Mouse (Mus musculus) limb, embryonic 13.5 days (tissue): ENCODE data around the gene Gpr152. TPM values are rescaled to one million over a fixed set of nuclear protein-coding genes. Genes with fewer than 3 reads are reported as not detected.
A peak's percentile ranks its signal among the peaks of the same experiment; 100 is the strongest.

Source experiments
- ATAC-seq: fragments of 200-750 bp; cut with Nextera tagmentation; 2 replicates; pipeline ENCODE4 v1.8.0; 2017; ENCODE audit warnings: low read depth, moderate number of reproducible peaks, moderate TSS enrichment; ENCODE audit not compliant: low FRiP score
- H3K27ac ChIP-seq: fragments of 300-500 bp; sonication (generic); 2 replicates; pipeline ENCODE4 v1.5.1; 2015; ENCODE audit warnings: inconsistent platforms, mild to moderate bottlenecking, moderate library complexity
- H3K27me3 ChIP-seq: fragments of 300-500 bp; sonication (generic); 2 replicates; pipeline ENCODE4 v1.6.1; 2015; ENCODE audit warnings: mild to moderate bottlenecking, inconsistent platforms
- H3K36me3 ChIP-seq: fragments of 300-500 bp; sonication (generic); 2 replicates; pipeline ENCODE4 v1.6.1; 2015; ENCODE audit warnings: inconsistent platforms, mild to moderate bottlenecking, moderate library complexity
- H3K4me1 ChIP-seq: fragments of 300-500 bp; sonication (generic); 2 replicates; pipeline ENCODE4 v1.6.1; 2015; ENCODE audit warnings: inconsistent platforms
- H3K4me2 ChIP-seq: fragments of 300-500 bp; sonication (generic); replicated peaks from 2 replicates; pipeline ENCODE4 v1.6.1; 2015; ENCODE audit warnings: inconsistent platforms, mild to moderate bottlenecking, moderate library complexity
- H3K4me3 ChIP-seq: fragments of 300-500 bp; sonication (generic); 2 replicates; pipeline ENCODE4 v1.5.1; 2015; ENCODE audit warnings: moderate library complexity, mild to moderate bottlenecking, inconsistent platforms
- H3K9ac ChIP-seq: fragments of 300-500 bp; sonication (generic); 2 replicates; pipeline ENCODE4 v1.6.1; 2015; ENCODE audit warnings: mild to moderate bottlenecking, inconsistent platforms
- H3K9me3 ChIP-seq: fragments of 300-500 bp; sonication (generic); 2 replicates; pipeline ENCODE4 v1.6.1; 2016; ENCODE audit warnings: inconsistent platforms
- WGBS: fragments of 180-500 bp; shearing (Covaris S2); methylation state at CpG from one replicate; pipeline ENCODE4 v1.1.7; 2015; 5-methylcytosine and 5-hydroxymethylcytosine counted together
- polyA plus RNA-seq: library from polyadenylated mRNA; unstranded; fragments of >200 nt; fragmentation: Nextera tagmentation; extraction: Ambion mirVana; gene quantifications from 2 replicates; pipeline ENCODE4 v1.2.1, GENCODE M21; 2015

The Gpr152 gene
- polyA plus RNA-seq, 1 experiment from 2014 or later = not detected

DNA sequence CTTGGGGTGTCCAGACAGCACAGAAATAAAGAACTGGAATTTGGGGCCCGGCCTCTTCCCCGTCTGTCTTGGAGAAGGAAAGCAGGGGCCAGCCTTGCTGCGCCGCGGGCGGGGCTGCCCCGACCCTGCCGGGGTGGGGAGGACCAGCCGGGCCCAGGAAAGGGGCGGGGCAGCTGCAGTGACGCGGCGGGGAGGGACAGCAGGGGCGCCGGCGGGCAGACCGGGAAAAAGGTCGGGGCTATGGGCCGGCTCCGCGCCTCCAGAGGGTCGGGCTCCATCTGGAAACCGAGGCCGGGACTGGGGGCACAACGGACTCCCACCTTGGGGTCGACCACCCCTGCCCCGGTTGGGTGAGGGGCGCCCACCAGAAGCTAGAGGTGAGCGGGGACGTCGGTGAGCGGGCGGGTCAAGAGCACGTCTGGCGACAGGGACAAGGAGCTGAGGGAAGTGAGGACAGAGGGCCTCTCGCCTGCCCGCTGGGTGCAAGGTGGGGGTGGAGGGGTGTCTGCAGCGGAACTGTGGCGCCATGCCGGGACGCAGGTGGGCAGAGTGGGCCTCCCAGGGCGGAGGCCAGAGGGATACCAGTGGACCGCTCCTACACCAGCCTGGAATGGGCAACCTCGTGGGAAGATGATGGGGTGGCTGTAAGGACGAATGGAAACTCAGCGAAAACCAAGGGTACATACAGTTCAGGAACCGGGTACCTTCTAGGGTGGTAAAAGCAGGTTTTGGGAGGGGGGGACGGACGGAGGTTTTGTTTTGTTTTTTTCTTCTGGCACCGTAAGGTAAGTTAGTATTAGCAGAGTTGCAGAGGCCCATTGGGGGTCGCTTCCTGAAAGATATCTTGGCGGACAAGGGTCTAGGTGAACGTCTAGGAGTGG, 39.5 kb upstream of the Gpr152 start, which contains the start of gene Pitpnm1:
Gene Pitpnm1 (plus strand): TSS at position 162 of the 881 bp plus-strand sequence.
- ATAC-seq = no peak
- Histone ChIP-seq H3K4me1 (peaks cover 49% of the 10 kb centered on the region), H3K9me3 (no peaks in the 10 kb centered on the region), H3K27me3 (peaks cover 45% of the 10 kb centered on the region), H3K4me2 (peak within 1 kb of the TSS; percentile 95), H3K9ac (peak within 1 kb of the TSS; percentile 66), H3K36me3 (no peaks in the 10 kb centered on the region), H3K4me3 (peak within 1 kb of the TSS; percentile 49), H3K27ac (no peak within 1 kb of the TSS)
- WGBS = under 1% methylated on average over 46 of the region's 53 CpGs

DNA sequence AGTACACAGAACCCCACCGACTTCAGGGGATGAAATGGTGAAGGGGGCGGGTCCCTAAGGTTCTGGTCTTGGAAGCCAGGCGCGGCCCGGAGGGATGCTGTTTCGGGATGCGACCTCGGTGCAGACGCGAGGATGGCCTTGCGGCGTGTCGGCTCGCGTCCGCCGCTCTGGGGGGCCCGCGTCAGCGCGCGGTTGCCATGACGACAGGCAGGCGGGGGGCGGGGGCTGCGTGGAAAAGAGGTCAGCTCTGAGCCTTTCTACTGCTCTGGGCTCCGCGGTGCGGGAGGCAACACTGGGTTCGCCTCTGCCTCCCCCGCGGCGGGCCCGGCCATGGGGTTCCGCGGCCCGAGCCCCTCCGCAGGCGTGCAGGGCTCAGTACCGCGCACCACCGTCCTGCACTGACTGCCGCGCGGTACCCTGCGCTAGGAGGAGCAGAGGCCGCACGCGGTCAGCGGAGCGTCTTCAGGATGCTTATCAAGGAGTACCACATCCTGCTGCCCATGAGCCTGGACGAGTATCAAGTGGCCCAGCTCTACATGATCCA, 38.8 kb upstream of the Gpr152 start:
- no peak overlapping the region for H3K27ac ChIP-seq
- H3K9me3 ChIP-seq = no peaks in the 10 kb centered on the region
- no peaks in the 10 kb centered on the region; the same call in 1 of the 2 replicates for H3K36me3 ChIP-seq
- peaks cover 49% of the 10 kb centered on the region for H3K4me1 ChIP-seq
- peak overlapping the region; percentile 66 for H3K9ac ChIP-seq
- H3K4me3 ChIP-seq = peak overlapping the region; percentile 49
- ATAC-seq = no peak
- H3K27me3 ChIP-seq = peaks cover 45% of the 10 kb centered on the region
- under 1% methylated on average over 51 of the region's 52 CpGs for WGBS
- H3K4me2 ChIP-seq = peak overlapping the region; percentile 95

DNA sequence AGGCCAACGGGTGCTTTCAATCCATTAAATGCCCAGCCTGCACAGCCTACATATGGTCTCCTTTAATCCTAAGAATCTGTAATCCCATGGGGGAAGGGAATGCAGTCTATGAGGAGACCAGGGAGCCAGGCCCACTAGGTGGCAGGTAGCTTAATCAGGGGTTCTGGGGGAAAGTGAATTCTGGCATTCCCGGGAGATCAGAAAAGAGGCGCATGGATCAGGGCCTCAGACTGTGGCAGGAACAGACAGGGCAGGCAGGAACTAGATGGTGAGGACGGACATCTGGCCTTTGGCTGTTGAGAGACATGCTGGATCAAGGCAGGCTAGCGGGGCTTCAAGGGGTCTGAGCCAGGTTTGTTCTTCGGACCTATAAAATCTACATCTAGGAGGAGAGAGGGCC, 38.1 kb upstream of the Gpr152 start:
- Histone ChIP-seq H3K36me3 (no peaks in the 10 kb centered on the region; the same call in 1 of the 2 replicates), H3K27me3 (peaks cover 45% of the 10 kb centered on the region), H3K27ac (no peak overlapping the region), H3K4me2 (peak overlapping the region; percentile 95), H3K4me3 (peak overlapping the region; percentile 49), H3K9me3 (no peaks in the 10 kb centered on the region), H3K4me1 (peaks cover 42% of the 10 kb centered on the region), H3K9ac (peak overlapping the region; percentile 66; the same call in 1 of the 2 replicates)
- ATAC-seq = no peak
- 56% methylated on average over 6 of the region's 6 CpGs for WGBS

DNA sequence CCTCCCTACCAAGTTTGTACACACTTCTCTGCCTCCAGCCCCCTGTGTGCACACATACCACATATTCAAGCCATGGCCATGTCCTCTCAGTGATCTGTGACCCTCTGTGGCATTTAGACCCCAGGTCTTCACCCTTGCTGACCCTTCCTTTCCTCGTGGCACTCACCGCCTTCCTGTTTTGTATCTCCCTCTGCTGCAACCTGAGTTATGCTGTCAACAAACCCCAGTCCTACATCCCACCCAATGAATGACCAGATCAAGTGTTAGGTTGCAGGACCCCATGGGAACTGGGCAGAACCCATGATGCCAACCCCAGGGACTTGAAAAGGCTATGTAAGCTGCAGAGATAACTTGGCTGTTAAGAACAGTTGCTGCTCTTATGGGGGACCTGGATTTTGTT, 37.5 kb upstream of the Gpr152 start:
- WGBS = 87% methylated on average over 2 of the region's 2 CpGs
- no peak overlapping the region for H3K27ac ChIP-seq

DNA sequence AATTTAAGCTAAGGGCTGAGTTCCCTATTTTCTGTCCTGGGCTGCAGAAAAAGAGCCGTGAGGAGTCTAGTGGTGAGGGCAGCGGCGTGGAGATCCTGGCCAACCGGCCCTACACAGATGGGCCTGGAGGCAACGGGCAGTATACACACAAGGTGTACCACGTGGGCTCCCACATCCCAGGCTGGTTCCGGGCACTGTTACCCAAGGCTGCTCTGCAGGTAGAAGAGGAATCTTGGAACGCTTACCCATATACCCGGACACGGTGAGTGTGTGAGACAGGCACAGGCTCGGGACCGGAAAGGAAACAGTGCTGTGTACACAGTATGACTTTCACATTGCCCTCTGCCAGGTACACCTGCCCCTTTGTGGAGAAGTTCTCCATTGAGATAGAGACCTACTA, 37.0 kb upstream of the Gpr152 start:
- H3K27me3 ChIP-seq = peaks cover 45% of the 10 kb centered on the region
- ATAC-seq = no peak
- peaks cover 37% of the 10 kb centered on the region for H3K4me1 ChIP-seq
- no peak overlapping the region for H3K4me2 ChIP-seq
- no peaks in the 10 kb centered on the region; the same call in 1 of the 2 replicates for H3K36me3 ChIP-seq
- no peak overlapping the region for H3K4me3 ChIP-seq
- WGBS = 90% methylated on average over 12 of the region's 12 CpGs
- no peak overlapping the region for H3K27ac ChIP-seq
- no peaks in the 10 kb centered on the region for H3K9me3 ChIP-seq
- H3K9ac ChIP-seq = no peak overlapping the region

More for the DNA sequence above, 37.5 kb upstream of the Gpr152 start:
- Histone ChIP-seq H3K36me3 (no peaks in the 10 kb centered on the region; the same call in 1 of the 2 replicates), H3K4me2 (no peak overlapping the region), H3K4me1 (peaks cover 41% of the 10 kb centered on the region), H3K9ac (no peak overlapping the region), H3K4me3 (no peak overlapping the region), H3K27me3 (peaks cover 45% of the 10 kb centered on the region), H3K9me3 (no peaks in the 10 kb centered on the region)
- ATAC-seq = no peak

DNA sequence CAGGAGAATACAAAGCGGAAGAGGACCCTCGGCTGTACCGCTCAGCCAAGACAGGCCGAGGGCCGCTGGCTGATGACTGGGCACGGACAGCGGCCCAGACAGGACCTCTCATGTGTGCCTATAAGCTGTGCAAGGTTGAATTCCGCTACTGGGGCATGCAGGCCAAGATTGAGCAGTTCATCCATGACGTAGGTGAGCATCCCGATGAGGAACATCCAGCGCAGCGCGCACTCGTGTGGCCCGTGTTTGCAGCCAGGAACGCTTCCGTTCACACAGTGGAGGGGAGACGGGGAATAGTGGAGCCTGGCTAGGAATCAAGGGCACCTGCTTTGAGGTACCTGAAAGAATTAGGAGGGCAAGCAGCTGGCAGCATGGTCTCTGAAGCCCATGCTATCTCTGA, 36.3 kb upstream of the Gpr152 start:
- no peak for ATAC-seq
- 92% methylated on average over 18 of the region's 18 CpGs for WGBS

DNA sequence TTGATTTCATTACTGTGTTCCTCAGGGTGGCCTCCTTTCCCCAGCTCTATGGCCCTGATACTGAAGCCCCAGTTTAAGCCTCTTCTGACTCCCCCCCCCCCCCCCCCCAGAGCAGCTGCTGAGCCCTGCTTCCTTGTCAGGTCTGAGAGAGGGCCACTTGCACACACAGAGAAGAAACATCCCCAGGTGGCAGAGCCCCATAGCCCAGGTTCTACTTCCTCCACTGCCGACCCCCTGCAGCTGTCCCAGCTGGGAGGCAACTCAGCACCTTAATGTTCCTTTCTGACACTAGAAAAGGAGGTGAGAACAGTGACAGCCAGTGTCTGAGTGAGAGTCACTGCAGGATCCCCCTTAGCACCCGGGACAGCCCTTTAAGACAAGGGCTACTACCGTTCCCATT, 35.8 kb upstream of the Gpr152 start:
- Histone ChIP-seq H3K27ac (no peak overlapping the region), H3K27me3 (peaks cover 45% of the 10 kb centered on the region), H3K9ac (no peak overlapping the region), H3K4me1 (peaks cover 28% of the 10 kb centered on the region), H3K9me3 (no peaks in the 10 kb centered on the region), H3K36me3 (no peaks in the 10 kb centered on the region; the same call in 1 of the 2 replicates), H3K4me3 (no peak overlapping the region), H3K4me2 (no peak overlapping the region)
- 80% methylated on average over 3 of the region's 3 CpGs for whole genome bisulfite sequencing
- ATAC-seq = no peak

More for the DNA sequence above, 36.3 kb upstream of the Gpr152 start:
- Histone ChIP-seq H3K27me3 (peaks cover 45% of the 10 kb centered on the region), H3K27ac (no peak overlapping the region), H3K4me2 (no peak overlapping the region), H3K36me3 (no peaks in the 10 kb centered on the region; the same call in 1 of the 2 replicates), H3K9ac (no peak overlapping the region), H3K9me3 (no peaks in the 10 kb centered on the region), H3K4me3 (no peak overlapping the region), H3K4me1 (peaks cover 32% of the 10 kb centered on the region)

DNA sequence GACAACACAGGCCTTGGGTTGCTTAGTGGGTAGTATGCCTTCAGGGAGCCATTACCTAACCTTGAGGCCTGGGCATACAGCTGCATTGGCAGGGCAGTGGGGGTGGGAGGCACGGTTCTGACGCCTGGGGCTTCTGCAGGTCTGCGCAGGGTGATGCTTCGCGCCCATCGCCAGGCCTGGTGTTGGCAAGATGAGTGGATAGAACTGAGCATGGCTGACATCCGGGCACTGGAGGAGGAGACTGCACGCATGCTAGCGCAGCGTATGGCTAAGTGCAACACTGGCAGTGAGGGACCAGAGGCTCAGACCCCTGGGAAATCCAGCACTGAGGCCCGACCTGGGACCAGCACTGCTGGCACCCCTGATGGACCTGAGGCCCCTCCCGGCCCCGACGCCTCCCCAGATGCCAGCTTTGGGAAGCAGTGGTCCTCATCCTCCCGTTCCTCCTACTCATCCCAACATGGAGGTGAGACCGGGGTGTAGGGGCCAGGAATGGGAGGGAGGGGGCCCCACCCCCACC, 34.9 kb upstream of the Gpr152 start:
- WGBS = 90% methylated on average over 16 of the region's 16 CpGs
- peaks cover 20% of the 10 kb centered on the region for H3K4me1 ChIP-seq
- H3K4me2 ChIP-seq = no peak overlapping the region
- H3K4me3 ChIP-seq = no peak overlapping the region
- H3K27ac ChIP-seq = no peak overlapping the region
- no peak for ATAC-seq
- H3K27me3 ChIP-seq = peaks cover 38% of the 10 kb centered on the region
- H3K9me3 ChIP-seq = no peaks in the 10 kb centered on the region
- no peaks in the 10 kb centered on the region; the same call in 1 of the 2 replicates for H3K36me3 ChIP-seq
- no peak overlapping the region for H3K9ac ChIP-seq

DNA sequence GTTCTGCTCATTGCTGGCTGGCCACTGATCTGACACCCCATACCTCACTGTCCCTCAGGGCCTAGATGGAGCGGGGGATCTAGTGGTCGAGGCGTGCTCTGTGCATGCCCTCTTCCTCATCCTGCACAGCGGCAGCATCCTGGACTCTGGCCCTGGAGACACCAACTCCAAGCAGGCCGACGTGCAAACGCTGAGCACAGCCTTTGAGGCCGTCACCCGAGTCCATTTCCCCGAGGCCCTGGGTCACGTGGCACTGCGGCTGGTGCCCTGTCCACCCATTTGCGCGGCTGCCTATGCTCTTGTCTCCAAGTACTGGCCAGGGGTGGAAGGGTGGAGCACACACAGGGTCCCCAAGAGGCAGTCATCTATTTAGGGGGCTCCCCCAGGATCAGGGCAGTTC, 32.9 kb upstream of the Gpr152 start:
- no peak overlapping the region for H3K4me3 ChIP-seq
- H3K27ac ChIP-seq = no peak overlapping the region
- no peak overlapping the region for H3K4me2 ChIP-seq
- peaks cover under 1% of the 10 kb centered on the region; the same call in 1 of the 2 replicates for H3K4me1 ChIP-seq
- H3K27me3 ChIP-seq = peaks cover 19% of the 10 kb centered on the region
- peaks cover 3% of the 10 kb centered on the region; the same call in 1 of the 2 replicates for H3K36me3 ChIP-seq
- H3K9ac ChIP-seq = no peak overlapping the region
- 89% methylated on average over 14 of the region's 14 CpGs for WGBS
- no peak for ATAC-seq
- no peaks in the 10 kb centered on the region for H3K9me3 ChIP-seq

DNA sequence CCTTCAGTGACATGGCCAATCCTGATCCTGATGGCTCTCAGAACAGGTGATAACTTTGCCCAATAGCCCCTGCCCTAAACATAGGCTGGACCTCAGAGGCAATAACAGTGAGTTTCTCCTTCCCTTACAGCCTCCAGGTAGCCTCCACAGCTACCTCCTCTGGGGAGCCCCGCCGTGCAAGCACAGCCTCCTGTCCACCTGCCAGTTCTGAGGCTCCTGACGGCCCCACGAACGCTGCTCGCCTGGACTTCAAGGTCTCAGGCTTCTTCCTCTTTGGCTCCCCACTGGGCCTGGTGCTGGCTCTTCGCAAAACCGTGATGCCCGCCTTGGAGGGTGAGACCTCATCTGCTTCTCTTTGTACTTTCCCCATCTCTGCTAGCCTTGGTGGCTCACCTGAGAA, 31.1 kb upstream of the Gpr152 start:
- Histone ChIP-seq H3K27ac (no peak overlapping the region), H3K9ac (no peak overlapping the region), H3K4me3 (no peak overlapping the region), H3K9me3 (no peaks in the 10 kb centered on the region), H3K36me3 (peaks cover 22% of the 10 kb centered on the region), H3K4me2 (no peak overlapping the region), H3K27me3 (peaks cover under 1% of the 10 kb centered on the region; the same call in 1 of the 2 replicates), H3K4me1 (peaks cover 6% of the 10 kb centered on the region)
- 84% methylated on average over 9 of the region's 9 CpGs for WGBS
- no peak for ATAC-seq

DNA sequence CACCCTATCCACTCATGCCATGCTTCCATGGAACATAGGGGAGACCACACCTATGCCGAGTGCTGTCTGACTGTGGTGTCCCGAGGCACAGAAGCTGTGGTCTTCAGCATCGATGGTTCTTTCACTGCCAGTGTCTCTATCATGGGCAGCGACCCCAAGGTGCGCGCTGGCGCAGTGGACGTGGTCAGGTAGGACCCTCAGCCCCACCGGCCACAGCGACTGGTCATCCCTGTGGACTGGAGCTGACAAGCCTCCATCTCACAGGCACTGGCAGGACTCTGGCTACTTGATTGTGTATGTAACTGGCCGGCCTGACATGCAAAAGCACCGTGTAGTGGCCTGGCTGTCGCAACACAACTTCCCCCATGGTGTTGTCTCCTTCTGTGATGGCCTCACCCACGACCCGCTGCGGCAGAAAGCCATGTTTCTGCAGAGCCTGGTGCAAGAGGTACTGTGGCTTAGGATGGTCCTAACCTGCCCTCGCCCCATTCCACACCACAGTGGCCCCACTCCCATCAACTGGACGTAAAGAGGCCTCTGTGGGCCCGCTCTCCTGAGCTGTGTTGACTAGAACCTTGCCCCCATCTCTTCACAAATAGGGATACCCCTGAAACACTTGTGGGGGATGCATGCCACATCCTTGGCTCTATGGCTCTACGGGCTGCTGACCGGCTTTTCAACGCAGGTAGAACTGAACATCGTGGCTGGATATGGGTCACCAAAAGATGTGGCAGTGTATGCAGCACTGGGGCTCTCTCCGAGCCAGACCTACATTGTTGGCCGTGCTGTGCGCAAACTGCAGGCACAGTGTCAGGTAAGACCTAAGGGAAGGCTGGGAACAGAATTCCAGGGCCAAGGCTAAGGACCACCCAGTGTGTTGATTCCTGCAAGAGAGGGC, 27.3 kb upstream of the Gpr152 start:
- 96% methylated on average over 26 of the region's 26 CpGs for WGBS
- Histone ChIP-seq H3K4me3 (no peak overlapping the region), H3K4me2 (no peak overlapping the region), H3K9ac (no peak overlapping the region), H3K27me3 (no peaks in the 10 kb centered on the region), H3K4me1 (peaks cover 20% of the 10 kb centered on the region), H3K27ac (no peak overlapping the region; the same call in 1 of the 2 replicates), H3K36me3 (peaks cover 60% of the 10 kb centered on the region), H3K9me3 (no peaks in the 10 kb centered on the region)
- no peak for ATAC-seq
